Comparison of ENCODE assay signal across 19 mouse cellular contexts in genomic region chr6:113492101-113492864, GRCm38 (mm10). TPM values are rescaled to one million over a fixed set of nuclear protein-coding genes. Genes with fewer than 3 reads are reported as not detected.
DNase-seq lines count a peak whose midpoint lies in the region; ATAC-seq lines count a peak whose summit lies in the region.
"Had no signal": no experiment of that assay in that cellular context is flagged by ENCODE, and none has a peak within 500 bp of the region (broad histone marks: within the 10 kb centered on the region; RNA-seq: fewer than 3 reads in every experiment).

No protein-coding gene starts in this region.

- intact Hi-C loops in left cerebral cortex, postnatal 4 days (cut with DNase I) = no loop called here
- intact Hi-C loops in left cerebral cortex, postnatal 25 days (cut with DNase I) = no loop called here

- H3K9me3 ChIP-seq in forebrain, embryonic 11.5 days (ENCODE audit: control insufficient read depth, low read length) = no peaks in the 10 kb centered on the region
- H3K9me3 ChIP-seq in hindbrain, embryonic 14.5 days (ENCODE audit: control insufficient read depth, low read length) = no peaks in the 10 kb centered on the region
- H3K9me3 ChIP-seq: embryonic facial prominence, embryonic 10.5 days; heart, embryonic 13.5 days had no signal

- no peaks in the 10 kb centered on the region; the same call in 1 of the 2 replicates for H3K36me3 ChIP-seq in forebrain, embryonic 11.5 days (ENCODE audit: control insufficient read depth, insufficient read depth, low read length)
- peaks cover 66% of the 10 kb centered on the region for H3K36me3 ChIP-seq in hindbrain, embryonic 14.5 days (replicated peaks; ENCODE audit: control insufficient read depth, insufficient read depth)

- DNase-seq in left cerebral cortex, adult 11 months (ENCODE audit: low spot score) = peak; percentile 61
- no peak for DNase-seq in left cerebral cortex, postnatal 4 days
- peak; percentile 76 for DNase-seq in brain, adult 2 months (ENCODE audit: low read depth, low spot score)
- DNase-seq in left cerebral cortex, postnatal 25 days (ENCODE audit: low spot score in 2 of 2) = peak; percentile 71 to 79
- no peak for DNase-seq in forebrain, embryonic 11.5 days (ENCODE audit: low spot score)
- no peak for DNase-seq in hindbrain, embryonic 14.5 days (ENCODE audit: low spot score)
- DNase-seq in ovary, postnatal 10 days (ENCODE audit: low spot score) = no peak
- DNase-seq: adrenal gland, adult 8-10 months; cerebellum, adult 11 months; cerebellum, postnatal 36 days; gastrocnemius, adult 2 months; lung, adult 2 months; lung, postnatal 36 days had no signal

- H3K9ac ChIP-seq in forebrain, embryonic 11.5 days (ENCODE audit: low read length) = no peak overlapping the region
- H3K9ac ChIP-seq in hindbrain, embryonic 14.5 days = no peak overlapping the region
- H3K9ac ChIP-seq: heart, embryonic 13.5 days had no signal

- no peak overlapping the region for H3K27ac ChIP-seq in forebrain, embryonic 11.5 days (ENCODE audit: low read depth, low read length)
- H3K27ac ChIP-seq in hindbrain, embryonic 14.5 days = no peak overlapping the region
- H3K27ac ChIP-seq: embryonic facial prominence, embryonic 10.5 days; gastrocnemius, adult 2 months; heart, embryonic 13.5 days had no signal

- H3K4me3 ChIP-seq in forebrain, embryonic 11.5 days (ENCODE audit: low read depth, low read length) = no peak overlapping the region
- H3K4me3 ChIP-seq in hindbrain, embryonic 14.5 days (replicated peaks; ENCODE audit: low read length) = no peak overlapping the region
- H3K4me3 ChIP-seq: embryonic facial prominence, embryonic 10.5 days; gastrocnemius, adult 2 months; heart, embryonic 13.5 days had no signal

- peaks cover 6% of the 10 kb centered on the region; the same call in 1 of the 2 replicates for H3K27me3 ChIP-seq in forebrain, embryonic 11.5 days (ENCODE audit: control insufficient read depth, insufficient read depth, low read length)
- peaks cover 7% of the 10 kb centered on the region for H3K27me3 ChIP-seq in hindbrain, embryonic 14.5 days (ENCODE audit: control insufficient read depth, insufficient read depth, low read length)

- H3K4me2 ChIP-seq in forebrain, embryonic 11.5 days (ENCODE audit: low read depth, low read length, severe bottlenecking) = no peak overlapping the region
- no peak overlapping the region for H3K4me2 ChIP-seq in hindbrain, embryonic 14.5 days (replicated peaks)
- H3K4me2 ChIP-seq: heart, embryonic 13.5 days; liver, embryonic 11.5 days had no signal

- no peak for ATAC-seq in forebrain, embryonic 11.5 days (replicated peaks; ENCODE audit: low FRiP score)
- ATAC-seq in hindbrain, embryonic 14.5 days (ENCODE audit: low FRiP score) = no peak
- ATAC-seq: forebrain, embryonic 14.5 days had no signal

- WGBS in forebrain, embryonic 11.5 days = 77% methylated on average over 24 of the region's 24 CpGs
- 77% methylated on average over 24 of the region's 24 CpGs for WGBS in hindbrain, embryonic 14.5 days

- H3K4me1 ChIP-seq in forebrain, embryonic 11.5 days (replicated peaks; ENCODE audit: control insufficient read depth, insufficient read depth, low read length) = no peaks in the 10 kb centered on the region; the same call in 1 of the 2 replicates
- 0 out of 2 replicates have a peak, but pooled peaks cover 7% of the 10 kb centered on the region for H3K4me1 ChIP-seq in hindbrain, embryonic 14.5 days (replicated peaks; ENCODE audit: control insufficient read depth, insufficient read depth, low read length)

RNA-seq across cellular contexts. Expression of gene Creld1, which starts 9.2 kb away (rescaled TPM):
- 10 to 100 TPM; 80.4 to 82.1 TPM for total RNA-seq in left cerebral cortex, postnatal 4 days (2021)
- total RNA-seq in left cerebral cortex, postnatal 25 days (2021) = 100 to 1,000 TPM; 114 to 121 TPM
- 36.3 and 41.6 TPM in 2 replicates for polyA plus RNA-seq in forebrain, embryonic 11.5 days (2014; fragmentation: Nextera tagmentation; extraction: Ambion mirVana)
- polyA plus RNA-seq in hindbrain, embryonic 14.5 days (2014; fragmentation: Nextera tagmentation; extraction: Ambion mirVana) = 61.5 and 69.9 TPM in 2 replicates

RNA-seq across cellular contexts. Expression of gene Prrt3, which starts 9.4 kb away (rescaled TPM):
- total RNA-seq in left cerebral cortex, postnatal 4 days (2021) = 10 to 100 TPM; 15.5 to 19.7 TPM
- 10 to 100 TPM; 56.2 to 57.0 TPM for total RNA-seq in left cerebral cortex, postnatal 25 days (2021)
- 1.4 and 2.1 TPM in 2 replicates for polyA plus RNA-seq in forebrain, embryonic 11.5 days (2014; fragmentation: Nextera tagmentation; extraction: Ambion mirVana)
- polyA plus RNA-seq in hindbrain, embryonic 14.5 days (2014; fragmentation: Nextera tagmentation; extraction: Ambion mirVana) = 10.5 and 10.7 TPM in 2 replicates
- total RNA-seq: granulocyte monocyte progenitor cell, adult 5-6 weeks; hematopoietic stem cell, adult 5-6 weeks had no signal

RNA-seq across cellular contexts. Expression of gene Il17rc, which starts 21.1 kb away (rescaled TPM):
- total RNA-seq in left cerebral cortex, postnatal 4 days (2021) = 1 to 10 TPM; 2.2 to 2.4 TPM
- total RNA-seq in left cerebral cortex, postnatal 25 days (2021) = 1 to 10 TPM; 4.6 to 5.7 TPM
- polyA plus RNA-seq in forebrain, embryonic 11.5 days (2014; fragmentation: Nextera tagmentation; extraction: Ambion mirVana) = 3.4 and 4.2 TPM in 2 replicates
- polyA plus RNA-seq in hindbrain, embryonic 14.5 days (2014; fragmentation: Nextera tagmentation; extraction: Ambion mirVana) = 2.4 and 3.0 TPM in 2 replicates
- total RNA-seq: granulocyte monocyte progenitor cell, adult 5-6 weeks had no signal

RNA-seq across cellular contexts. Expression of gene Il17re, which starts 34.0 kb away (rescaled TPM):
- total RNA-seq in left cerebral cortex, postnatal 4 days (2021) = under 1 TPM; 0.26 to 0.30 TPM
- total RNA-seq in left cerebral cortex, postnatal 25 days (2021) = under 1 TPM; 0.34 to 0.66 TPM
- 1.0 and 1.2 TPM in 2 replicates for polyA plus RNA-seq in forebrain, embryonic 11.5 days (2014; fragmentation: Nextera tagmentation; extraction: Ambion mirVana)
- 0.27 and 0.31 TPM in 2 replicates for polyA plus RNA-seq in hindbrain, embryonic 14.5 days (2014; fragmentation: Nextera tagmentation; extraction: Ambion mirVana)
- polyA plus RNA-seq: forebrain, embryonic 14.5 days had no signal

RNA-seq across cellular contexts. Expression of gene Emc3, which starts 39.2 kb away (rescaled TPM):
- 10 to 100 TPM; 62.3 to 71.1 TPM for total RNA-seq in left cerebral cortex, postnatal 4 days (2021)
- total RNA-seq in left cerebral cortex, postnatal 25 days (2021) = 10 to 100 TPM; 82.5 to 83.2 TPM
- 74.3 and 77.7 TPM in 2 replicates for polyA plus RNA-seq in forebrain, embryonic 11.5 days (2014; fragmentation: Nextera tagmentation; extraction: Ambion mirVana)
- polyA plus RNA-seq in hindbrain, embryonic 14.5 days (2014; fragmentation: Nextera tagmentation; extraction: Ambion mirVana) = 107 and 119 TPM in 2 replicates

Comparison
In these comparisons a context has a peak if more than half of its experiments do, and no peak if none do; other contexts are left out.
1. DNase-seq: peak in left cerebral cortex, adult 11 months (single experiment), brain, adult 2 months (single experiment) and left cerebral cortex, postnatal 25 days (2 of 2); none in left cerebral cortex, postnatal 4 days (single experiment), forebrain, embryonic 11.5 days (single experiment), hindbrain, embryonic 14.5 days (single experiment) and ovary, postnatal 10 days (single experiment).